Mouse (Mus musculus) T-helper 2 cell (primary cell): ENCODE measurements at regions not wholly inside any gene's neighbourhood (a gene's known extent, or its start where the extent isn't known, plus 50 kb on each side); places are given as distances from the start of the nearest gene placed in this dataset.

Source experiments
- in situ Hi-C: fragments of 300-600 bp; cut with MboI, MseI; formaldehyde crosslinking; loops from one replicate; pipeline ENCODE4 v1.15.1; 2025; ENCODE audit warnings: high pct_unique_total_duplicates

DNA sequence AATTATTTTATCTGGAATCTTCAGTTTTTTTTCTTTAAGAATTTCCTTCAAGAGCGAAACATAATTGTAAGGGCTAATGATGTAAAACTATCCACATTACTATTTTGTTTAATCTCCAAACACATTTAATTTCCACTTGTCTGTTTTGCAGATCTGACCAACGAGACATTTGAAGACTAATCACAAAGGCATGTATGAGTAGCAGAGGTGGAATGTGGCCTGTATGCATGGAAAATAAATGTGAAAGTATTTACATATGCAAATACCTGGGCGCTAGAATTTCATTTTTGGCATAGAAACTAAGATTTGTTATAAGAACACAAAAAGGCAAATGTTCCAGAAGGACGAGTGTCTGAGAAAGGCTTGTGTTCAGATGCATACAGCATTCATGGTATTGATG is 375.2 kb downstream of the Efnb2 start:
- in situ Hi-C loops: no loop called here

DNA sequence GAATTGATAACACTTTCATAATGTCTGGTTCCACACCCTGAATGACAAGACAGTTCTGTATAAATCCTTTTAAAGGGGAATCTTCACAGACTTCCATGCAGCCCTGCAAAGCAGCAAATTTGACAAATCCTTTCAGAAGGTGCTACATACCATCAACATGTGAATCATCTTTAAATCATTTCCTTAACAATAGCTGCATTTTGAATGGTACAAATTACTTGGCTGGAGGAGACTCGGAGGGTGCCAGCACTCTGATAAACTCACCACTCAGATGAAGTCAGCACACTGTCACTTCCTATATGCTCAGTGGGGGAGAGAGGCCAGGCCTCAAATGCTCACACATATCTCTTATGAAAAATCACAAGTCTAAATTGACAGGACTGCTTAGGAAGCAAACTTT is 386.1 kb downstream of the Efnb2 start:
- in situ Hi-C loops: no loop called here

DNA sequence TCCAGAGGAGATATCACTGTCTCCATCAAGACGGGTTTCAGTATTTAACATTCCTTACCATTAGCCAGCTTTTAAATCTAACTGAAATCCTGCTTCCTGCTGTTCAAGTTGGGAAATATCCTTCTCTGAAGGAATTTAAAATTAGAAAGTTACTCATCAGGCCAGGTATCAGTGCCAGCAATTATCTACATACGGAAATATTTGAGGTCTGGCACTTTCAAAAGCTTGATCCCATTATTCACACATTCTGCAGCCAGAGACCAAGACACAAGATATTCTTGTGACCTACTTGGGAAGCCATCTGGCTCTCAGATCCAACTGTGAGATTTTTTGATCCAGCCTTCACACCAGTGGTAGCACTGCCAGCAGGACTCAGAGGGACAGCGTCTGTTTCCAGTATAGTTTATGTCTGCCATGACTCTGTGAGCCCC is 386.8 kb downstream of the Efnb2 start:
- in situ Hi-C loops: no loop called here

DNA sequence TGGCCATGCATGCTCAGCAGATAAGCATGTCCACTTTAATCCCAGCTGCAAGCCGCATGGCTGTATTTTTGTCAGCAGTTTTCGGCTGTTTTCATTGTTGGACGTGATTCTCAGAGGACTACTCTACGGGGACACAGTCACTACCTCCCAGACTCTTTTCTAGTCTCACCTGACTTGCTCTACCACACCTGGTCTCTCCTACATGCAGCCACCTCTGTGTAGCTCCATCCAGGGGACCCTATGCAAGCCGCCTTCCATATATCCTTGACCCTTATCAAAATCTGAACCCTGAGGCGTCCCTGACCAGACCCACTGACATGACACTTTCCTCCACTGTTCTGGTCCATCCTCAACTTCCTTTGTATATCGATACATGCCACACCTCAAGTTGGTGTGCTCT is 402.2 kb downstream of the Efnb2 start:
- in situ Hi-C loops: no loop called here

DNA sequence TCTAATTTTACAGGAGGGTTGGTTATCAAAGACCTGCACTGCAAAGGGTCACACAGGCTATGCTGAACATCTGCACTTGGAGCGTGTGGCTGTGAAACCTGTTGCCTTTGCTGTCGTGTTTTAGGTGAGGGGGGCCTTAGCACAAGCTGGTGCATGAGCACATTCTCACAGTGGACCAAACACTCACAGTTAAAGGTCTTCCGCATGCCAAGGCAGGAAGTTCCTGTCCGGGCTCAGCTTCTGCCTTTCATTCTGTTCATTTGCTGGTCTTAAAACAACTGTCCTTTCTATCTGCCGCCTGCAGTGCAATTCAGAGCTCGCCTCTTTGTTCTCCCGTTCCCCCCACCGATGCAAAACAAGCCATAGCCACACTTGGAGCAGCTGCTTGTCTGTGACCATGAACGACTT is 402.8 kb downstream of the Efnb2 start:
- in situ Hi-C loops: no loop called here

DNA sequence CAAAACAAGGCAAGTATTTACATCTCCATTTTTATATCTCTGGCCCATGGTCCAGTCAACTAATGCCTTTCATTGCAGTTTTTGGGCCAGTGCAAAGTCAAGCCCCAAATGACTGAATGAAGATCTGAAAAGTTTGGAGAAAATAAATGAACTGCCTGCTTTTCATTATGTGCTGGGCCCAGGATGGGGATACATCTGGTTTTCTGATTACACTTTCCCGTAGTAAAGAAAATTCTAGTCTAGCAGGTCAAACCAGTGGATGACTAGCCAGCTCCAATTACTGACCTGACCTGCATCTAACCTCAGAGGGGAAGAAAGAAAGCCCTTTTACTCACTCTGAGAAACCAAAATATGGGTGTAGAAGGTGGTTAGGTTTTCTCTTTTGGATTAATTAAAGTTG is 404.7 kb downstream of the Efnb2 start:
- in situ Hi-C loops: no loop called here

DNA sequence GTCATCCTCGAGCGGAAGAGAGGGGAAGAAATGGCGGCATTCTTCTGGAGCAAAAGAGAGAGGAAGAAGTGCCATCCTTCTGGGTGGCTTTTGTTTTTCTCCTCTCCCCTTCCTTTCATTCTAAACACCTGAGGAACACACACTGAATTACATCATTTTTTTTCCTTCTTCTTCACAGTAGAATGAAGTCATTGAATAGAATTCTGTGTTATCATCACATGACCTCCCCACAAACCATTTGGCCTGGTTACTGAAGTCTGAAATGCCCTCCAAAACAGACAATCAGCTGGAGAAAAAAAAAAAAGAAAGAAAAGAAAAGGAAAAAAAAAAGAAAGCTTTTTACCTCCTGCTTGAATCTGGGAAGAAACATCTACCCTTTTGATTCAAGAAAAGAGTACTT is 406.6 kb downstream of the Efnb2 start:
- in situ Hi-C loops: no loop called here

DNA sequence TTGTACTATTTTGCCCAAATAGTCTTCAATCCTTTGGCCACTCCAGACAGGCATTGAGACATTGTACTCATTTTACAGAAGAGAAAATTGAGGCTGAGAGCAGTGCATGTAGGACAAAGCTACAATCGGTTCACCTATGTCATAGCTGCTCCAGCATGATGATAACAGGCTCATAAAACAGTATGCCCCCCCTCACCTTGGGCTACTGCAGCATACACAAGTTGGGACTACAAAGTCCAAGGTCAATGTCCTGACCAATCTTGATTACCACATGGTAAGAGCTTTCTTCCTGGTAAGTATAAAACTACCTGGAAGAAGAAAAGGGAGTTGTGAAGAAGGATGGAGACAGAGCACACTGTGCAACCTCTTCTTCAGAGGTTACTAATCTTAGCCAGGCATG is 416.4 kb downstream of the Efnb2 start:
- in situ Hi-C loops: no loop called here

DNA sequence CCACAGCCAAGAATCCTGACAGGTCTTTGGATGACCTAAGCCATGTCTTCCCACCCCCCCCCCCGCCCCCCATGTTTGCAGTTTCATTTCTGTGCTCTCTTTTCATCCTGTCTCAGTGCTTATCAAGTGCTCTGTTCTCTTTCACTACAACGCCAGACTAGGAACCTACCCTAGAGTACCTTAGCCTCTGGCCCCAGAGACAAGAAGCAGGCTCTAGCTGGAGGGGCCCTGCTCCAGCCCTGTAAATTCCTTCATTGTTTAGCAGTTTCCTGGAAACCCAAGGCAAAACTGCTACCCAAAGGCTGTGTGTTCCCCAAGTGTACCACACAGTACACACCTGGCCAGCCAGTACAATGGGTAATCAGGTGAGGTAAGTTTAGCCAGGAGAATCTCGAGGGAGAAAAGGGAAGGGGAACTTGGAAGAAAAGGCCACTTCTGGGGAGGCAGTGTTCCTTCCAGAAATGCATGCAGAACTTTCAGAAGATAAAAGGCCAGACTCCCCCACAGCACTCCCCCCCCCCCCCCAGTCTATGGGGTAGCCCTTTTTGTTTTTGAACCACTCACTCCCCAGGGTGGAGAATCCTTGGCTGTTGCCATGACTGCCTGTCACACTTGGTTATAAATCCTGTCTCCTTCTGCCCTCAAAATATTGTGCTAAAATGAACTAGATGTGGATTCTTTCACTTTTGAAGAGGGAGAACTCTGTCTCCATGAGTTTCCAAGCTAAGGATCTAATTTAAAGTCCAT is 419.1 kb downstream of the Efnb2 start:
- in situ Hi-C loops: no loop called here

DNA sequence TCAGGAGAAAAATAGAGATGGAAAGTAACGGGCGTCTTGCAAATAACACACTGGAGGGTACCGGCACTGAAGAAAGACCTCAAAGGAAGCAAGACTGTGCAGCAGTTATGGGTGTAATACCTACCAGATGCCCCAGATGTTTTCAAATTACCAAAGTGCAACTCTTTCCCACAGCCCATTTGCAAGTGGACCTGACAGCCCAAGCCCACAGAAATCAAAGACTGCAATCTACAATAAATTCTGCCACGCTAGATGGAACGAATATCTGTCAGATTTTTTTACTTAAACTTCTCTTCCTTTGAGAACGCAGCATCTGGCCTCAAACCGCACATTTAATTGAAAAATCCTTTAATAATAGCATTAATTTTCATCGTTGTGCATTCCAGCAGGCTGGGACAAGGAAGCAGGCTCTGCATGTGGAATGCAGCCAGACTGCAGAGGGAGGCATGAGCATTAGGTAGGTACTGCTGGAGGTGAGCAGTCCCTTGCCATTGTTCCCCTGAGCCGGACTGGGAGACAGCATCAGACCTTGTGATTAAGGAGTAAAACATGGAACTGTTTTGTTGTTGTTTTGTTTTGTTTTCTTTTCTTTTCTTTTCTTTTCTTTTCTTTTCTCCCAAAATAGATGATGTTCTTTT is 419.9 kb downstream of the Efnb2 start:
- in situ Hi-C loops: no loop called here

DNA sequence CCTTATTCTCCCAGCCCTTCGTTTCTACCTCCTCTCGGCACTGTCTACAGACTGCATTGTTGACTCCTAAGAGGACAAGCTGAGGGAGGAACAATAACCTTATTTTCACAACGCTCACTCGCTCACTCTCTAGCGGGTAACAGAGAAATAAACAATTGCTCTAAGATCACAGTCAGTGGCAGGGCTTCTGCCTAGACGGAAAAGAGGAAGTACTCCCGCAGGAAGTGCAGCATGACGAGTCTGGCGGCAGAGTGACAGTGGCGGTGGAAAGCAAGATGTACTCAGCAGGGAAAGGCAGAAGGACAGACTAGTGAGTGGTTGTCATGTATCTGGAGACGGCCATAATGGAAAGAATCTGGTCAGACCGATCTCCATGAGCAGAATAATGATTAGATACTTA is 421.6 kb downstream of the Efnb2 start:
- in situ Hi-C loops: no loop called here

DNA sequence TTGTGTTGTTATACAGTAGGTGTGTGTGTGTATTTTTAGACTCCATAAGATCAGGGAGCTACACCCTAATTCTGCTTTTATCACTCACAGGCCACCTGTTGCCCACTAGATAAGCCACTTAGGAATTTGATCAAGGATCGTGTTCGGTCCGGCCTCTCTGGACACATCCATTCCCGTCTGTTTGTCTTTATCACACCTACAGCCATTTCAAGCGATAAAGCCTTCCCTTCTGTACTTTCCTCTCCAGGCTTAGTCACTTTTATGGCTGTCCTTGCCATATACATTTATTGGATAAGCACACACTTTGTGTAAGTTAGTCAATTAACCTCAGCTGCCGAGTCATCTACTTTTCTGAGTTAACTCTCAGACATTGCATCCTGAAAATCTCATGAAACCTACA is 423.0 kb downstream of the Efnb2 start:
- in situ Hi-C loops: no loop called here

DNA sequence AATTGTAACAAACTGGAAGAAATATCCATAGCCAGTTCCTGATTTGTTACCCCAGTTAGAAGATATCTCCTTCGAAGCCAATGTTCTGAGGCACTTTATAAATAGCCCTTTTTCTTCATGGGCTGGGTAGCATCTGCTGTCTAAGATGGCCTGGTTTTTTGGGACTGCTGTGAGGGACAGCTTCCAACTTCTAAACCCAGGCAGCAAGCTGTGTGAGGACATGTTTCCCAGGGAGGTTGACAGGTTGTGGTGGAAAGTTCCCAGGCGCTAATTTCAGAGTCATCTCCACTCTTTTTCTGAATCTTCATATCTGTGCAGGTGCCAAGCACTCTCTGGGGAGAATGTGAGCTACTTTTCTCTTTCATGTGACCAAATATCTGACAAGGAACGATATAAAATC is 427.4 kb downstream of the Efnb2 start:
- in situ Hi-C loops: no loop called here

DNA sequence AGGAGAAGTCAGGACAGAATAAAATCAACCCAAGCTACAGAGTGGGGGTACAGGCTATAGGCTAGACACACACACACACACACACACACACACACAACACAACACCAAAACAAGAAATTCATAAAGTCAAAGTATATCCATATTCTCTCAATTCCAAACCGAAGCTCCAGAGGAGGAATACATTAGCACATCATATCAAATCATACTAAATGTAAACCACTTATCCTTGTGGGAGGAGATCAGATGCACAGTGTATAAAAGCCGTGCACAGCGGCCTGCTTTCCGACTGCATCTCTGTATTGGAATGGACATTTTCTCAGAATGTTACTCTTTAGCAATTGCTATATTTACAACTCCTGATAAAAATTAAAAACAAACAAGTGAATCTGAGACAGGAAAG is 427.9 kb downstream of the Efnb2 start:
- in situ Hi-C loops: no loop called here

DNA sequence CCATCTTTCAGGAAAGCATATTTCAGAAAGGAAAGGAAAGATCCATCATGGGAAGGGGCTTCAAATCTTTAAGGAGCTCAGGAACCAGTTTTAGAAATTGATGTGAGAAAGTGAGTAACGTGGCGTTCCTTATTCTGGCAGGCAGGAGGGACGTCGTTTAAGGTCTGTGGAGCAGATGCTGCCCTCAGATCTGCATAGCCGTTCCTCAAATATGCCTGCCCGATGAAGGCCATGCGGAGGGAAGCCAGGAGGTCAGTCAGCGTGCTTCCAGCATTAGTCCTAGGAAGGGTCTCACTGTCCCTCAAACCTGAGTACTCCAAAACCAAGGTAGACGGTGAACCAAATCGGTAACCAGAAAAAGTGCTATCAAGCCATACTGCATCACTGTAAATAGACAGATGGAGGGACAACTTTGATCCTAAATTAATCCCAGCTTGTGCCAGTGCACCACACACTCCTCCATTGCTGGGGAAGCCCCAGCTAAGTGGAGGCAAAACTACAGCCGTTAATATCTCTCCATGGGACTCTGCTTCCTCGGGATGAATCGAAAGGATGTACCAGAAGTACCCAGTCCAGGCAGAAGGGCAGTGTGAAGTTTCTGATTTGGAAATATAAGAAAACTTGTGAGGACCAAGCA is 428.9 kb downstream of the Efnb2 start:
- in situ Hi-C loops: no loop called here

DNA sequence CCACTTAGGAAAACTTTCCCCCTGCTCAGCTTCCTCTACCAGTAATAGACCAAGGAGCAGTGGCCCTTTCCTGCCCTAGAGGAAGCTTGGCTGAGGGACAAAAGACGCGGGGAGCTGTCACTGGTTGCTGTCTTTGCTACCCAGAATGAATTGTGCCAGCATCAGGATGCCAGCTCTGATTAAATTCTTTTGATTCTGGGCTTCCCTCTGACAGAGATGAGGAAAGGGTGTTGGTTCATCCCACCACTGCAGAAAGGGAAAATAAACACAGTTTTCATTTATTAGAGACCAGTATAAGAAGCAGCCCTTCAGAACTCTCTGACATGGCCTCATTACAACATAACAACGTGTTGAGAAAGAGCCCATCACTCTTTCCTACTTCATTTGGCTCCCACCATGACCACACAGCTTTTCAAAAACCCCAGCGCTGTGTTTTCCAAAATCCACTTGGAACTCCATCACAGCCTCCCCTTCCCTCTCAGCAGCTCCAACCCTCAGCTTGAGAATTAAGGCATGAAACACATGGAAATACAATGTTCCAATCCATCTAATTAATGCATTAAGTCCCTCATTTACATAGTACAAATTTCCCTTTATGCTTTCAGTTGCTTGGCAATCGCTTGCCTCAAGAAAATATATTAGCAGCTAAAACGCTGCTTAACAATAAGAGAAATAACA is 429.6 kb downstream of the Efnb2 start:
- in situ Hi-C loops: no loop called here

DNA sequence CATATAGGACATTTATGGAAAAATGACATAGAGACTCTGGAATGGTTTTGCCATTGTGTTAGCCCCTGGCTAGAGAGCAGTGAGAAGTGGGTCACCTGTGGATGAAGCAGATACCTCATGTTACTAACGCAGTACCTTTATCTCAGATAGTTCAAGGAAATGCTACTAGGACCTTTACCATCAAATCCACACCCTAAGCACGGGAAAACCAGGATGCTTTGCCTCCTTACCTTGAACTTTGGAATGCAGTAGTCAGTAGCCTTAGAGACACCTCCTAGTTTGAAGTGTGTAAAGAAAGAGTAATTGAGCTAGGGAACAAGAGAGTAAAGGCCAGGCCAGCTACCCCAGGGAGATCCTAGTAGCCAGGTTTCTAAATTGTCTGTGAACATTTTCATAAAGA is 435.0 kb downstream of the Efnb2 start:
- in situ Hi-C loops: no loop called here

DNA sequence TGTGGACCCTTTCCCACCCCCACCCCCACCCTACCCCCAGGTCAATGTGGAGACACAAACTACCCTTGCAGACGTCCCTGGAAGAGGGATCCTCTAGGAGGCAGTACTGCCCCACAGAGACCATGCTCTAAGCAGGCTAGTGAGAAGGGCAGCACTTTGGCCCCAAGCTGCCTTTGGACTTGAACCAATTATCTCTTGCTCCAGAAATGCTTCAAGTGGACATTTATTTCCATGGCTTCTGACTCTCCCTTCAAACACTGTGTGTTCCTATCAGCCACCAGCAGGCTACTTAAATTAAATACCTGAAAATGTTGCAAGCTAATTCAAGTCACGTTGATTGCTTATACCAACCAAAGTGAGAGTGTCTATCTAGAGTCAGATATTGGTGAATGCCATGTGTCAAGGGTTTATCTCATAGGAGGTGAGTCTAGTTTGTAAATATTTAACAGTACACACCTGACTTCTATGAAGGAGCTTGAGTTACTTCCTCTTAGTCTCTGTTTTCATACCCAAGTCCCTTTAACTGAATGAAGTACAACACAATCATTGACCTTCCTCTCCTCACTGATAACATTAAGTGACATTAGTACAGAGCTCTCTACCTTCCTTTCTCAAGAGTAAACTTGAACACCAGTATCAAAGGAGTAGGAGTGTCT is 435.7 kb downstream of the Efnb2 start:
- in situ Hi-C loops: no loop called here

DNA sequence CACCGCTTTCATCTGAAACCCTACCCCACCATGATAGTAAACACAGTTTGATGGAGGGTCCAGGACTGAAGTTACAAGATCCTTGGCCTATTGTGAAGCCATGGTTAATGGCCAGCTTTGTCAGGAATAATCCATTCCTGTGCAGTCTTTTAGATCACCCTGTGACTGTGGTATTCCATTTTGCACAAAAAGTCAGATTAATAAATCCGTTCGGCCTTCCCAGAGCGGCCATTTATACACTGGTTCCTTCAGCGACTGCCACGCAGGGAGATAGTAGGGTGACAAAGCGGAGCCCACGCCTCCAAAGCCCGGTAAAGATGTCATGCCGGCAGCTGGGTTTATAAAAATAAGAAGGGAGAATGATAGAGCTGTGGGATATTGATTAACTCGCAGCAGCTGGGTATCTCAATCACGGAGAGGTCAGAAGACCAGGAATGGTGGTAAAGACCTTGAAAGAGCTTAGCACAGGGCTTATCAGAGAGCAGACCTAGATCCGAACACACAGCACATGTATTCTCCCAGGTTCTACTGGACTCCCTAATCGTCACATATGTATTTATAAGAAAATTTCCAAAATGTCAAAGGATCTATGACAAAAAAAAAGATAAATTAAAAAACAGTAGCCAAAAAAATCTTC is 440.5 kb downstream of the Efnb2 start:
- in situ Hi-C loops: no loop called here

DNA sequence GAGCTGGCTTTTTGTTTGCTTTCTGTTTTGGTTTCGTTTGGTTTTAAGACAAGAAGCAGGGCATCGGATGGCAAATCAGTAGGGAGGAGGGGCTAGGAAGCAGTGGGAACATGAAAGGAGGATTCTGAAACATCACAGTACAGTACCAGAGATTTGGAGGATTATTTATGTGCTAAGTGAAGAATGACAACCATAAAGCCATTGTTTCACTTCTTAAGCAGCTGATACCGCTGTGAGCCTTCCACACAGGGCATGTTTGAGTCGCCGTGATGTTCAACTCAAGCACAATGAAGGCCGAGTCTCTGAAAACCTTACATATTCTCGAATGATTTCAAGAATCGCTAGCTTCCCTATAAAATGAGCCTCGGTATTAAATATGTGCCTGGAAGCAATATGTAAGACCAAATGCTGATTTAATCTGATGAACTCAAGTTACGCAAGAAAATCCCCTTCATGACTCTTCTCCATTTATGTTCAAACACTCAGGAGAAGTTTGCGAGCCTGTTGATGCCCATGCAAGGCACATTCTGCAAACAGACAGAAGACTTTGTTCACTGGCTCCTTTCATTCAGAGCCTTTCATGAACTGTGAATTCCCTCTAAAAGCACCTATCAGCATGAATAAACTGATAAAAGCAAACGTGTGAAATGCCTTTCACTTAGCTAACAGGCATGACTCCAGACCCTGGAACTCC is 441.2 kb downstream of the Efnb2 start:
- in situ Hi-C loops: no loop called here

DNA sequence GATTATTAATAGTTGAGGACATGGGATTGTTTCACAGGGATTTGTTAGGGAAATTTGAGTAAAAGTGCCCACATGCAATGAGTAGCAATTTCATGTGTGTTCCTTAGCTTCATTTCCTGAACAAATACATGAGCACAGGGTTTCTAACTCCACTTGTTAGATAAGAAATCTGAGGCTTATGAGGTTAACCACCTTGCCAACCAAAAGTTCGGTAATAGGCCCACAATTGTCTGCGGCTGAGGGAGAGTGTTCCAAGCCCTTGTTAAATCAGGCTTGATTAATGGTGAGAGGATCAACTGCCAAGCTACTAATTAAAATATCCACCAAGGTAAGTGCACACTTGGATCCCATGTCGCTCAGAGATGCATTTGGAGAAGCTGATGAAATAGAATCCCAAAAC is 468.0 kb downstream of the Efnb2 start:
- in situ Hi-C loops: no loop called here
